Mouse (Mus musculus) adrenal gland, adult 8-10 months (tissue): Measurements from ENCODE around the gene Golgb1. TPM values are rescaled to one million over a fixed set of nuclear protein-coding genes. Genes with fewer than 3 reads are reported as not detected.
"Not testable (repeated sequence)": the region's sequence is repeated elsewhere in the genome, so short reads cannot be mapped to it uniquely, and the experiment has no call there.

Experiments
- DNase-seq: peaks from one replicate; pipeline ENCODE4 v3.0.0; 2022
- total RNA-seq, 4 experiments: library from RNA; stranded (reverse); gene quantifications; 2 replicates each; pipeline ENCODE4 v1.2.4; 2022

Gene Golgb1
- 100 to 1,000 TPM; 104 to 125 (median 116) TPM for total RNA-seq

GRCm38 (mm10) chr16:36874583-36875275 is at the start of gene Golgb1, which contains the start of gene Eaf2:
TSS of gene Golgb1 (plus strand) at chr16:36875140.
TSS of gene Eaf2 (minus strand) at chr16:36875003.
- DNase-seq: peak; percentile 98

GRCm38 (mm10) chr16:36827611-36828053 is 47.3 kb upstream of the Golgb1 start:
- DNase-seq: no peak

GRCm38 (mm10) chr16:36828054-36828786 is 46.7 kb upstream of the Golgb1 start, which contains the start of gene Iqcb1:
TSS of gene Iqcb1 (plus strand) at chr16:36828385.
- peak; percentile 79 for DNase-seq

GRCm38 (mm10) chr16:36828820-36829219 is 46.1 kb upstream of the Golgb1 start:
- DNase-seq: no peak

GRCm38 (mm10) chr16:36846894-36847293 is 28.0 kb upstream of the Golgb1 start:
- DNase-seq: not testable (repeated sequence)

GRCm38 (mm10) chr16:36851202-36851601 is 23.7 kb upstream of the Golgb1 start:
- no peak for DNase-seq

- DNase-seq: no peak
These were observed 11.4 kb upstream of the Golgb1 start for GRCm38 (mm10) chr16:36863585-36863984.

GRCm38 (mm10) chr16:36869442-36869841 is 5.5 kb upstream of the Golgb1 start:
- no peak for DNase-seq

GRCm38 (mm10) chr16:36875276-36875851 is 424 bp downstream of the Golgb1 start:
- DNase-seq: peak; percentile 49

- DNase-seq: no peak
These were observed 2.4 kb downstream of the Golgb1 start for GRCm38 (mm10) chr16:36877316-36877715.

- DNase-seq: no peak
These were observed 7.9 kb downstream of the Golgb1 start for GRCm38 (mm10) chr16:36882737-36883343.

GRCm38 (mm10) chr16:36884881-36885280 is 9.9 kb downstream of the Golgb1 start:
- no peak for DNase-seq

- no peak for DNase-seq
These were observed 11.0 kb downstream of the Golgb1 start for GRCm38 (mm10) chr16:36885912-36886311.

- DNase-seq: no peak
These were observed 12.6 kb downstream of the Golgb1 start for GRCm38 (mm10) chr16:36887546-36887945.

GRCm38 (mm10) chr16:36890559-36890958 is 15.6 kb downstream of the Golgb1 start:
- DNase-seq: no peak

GRCm38 (mm10) chr16:36891415-36891814 is 16.5 kb downstream of the Golgb1 start:
- no peak for DNase-seq

- no peak for DNase-seq
These were observed 18.4 kb downstream of the Golgb1 start for GRCm38 (mm10) chr16:36893317-36893716.

GRCm38 (mm10) chr16:36896712-36897111 is 21.8 kb downstream of the Golgb1 start:
- DNase-seq: no peak

GRCm38 (mm10) chr16:36903156-36903555 is 28.2 kb downstream of the Golgb1 start:
- DNase-seq: peak; percentile 35

- DNase-seq: no peak
These were observed 37.0 kb downstream of the Golgb1 start for GRCm38 (mm10) chr16:36911909-36912308.

GRCm38 (mm10) chr16:36912311-36912710 is 37.4 kb downstream of the Golgb1 start:
- no peak for DNase-seq

- no peak for DNase-seq
These were observed 39.3 kb downstream of the Golgb1 start for GRCm38 (mm10) chr16:36914195-36914594.

- no peak for DNase-seq
These were observed 43.6 kb downstream of the Golgb1 start for GRCm38 (mm10) chr16:36918505-36918904.
